Mouse (Mus musculus): ENCODE data around the gene Olfr893.
"Not testable (repeated sequence)": the region's sequence is repeated elsewhere in the genome, so short reads cannot be mapped to it uniquely, and the experiment has no call there.

Olfr893 gene

DNA sequence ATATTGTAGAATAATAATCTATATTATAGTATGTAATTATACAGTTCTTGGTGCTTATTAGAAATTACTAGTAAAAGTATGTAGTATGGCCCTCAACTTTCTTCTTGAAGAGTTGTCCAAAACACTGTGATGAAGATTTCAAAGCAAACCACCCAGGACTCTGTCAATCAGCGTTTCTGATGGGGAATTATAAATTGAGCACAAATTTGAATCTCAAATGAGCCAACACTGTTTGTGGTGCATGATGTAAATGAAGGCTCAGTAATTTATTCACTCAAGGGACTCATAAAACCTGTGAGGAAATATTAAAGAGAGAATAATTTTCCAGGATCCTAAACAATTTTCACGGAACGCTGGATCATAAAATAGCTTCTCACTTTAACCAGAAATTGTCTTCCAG, at the start of gene Olfr893:
Gene Olfr893 (plus strand): TSS at position 301 of the 400 bp plus-strand sequence.
- no peak for DNase-seq (ENCODE audit: low spot score)

DNA sequence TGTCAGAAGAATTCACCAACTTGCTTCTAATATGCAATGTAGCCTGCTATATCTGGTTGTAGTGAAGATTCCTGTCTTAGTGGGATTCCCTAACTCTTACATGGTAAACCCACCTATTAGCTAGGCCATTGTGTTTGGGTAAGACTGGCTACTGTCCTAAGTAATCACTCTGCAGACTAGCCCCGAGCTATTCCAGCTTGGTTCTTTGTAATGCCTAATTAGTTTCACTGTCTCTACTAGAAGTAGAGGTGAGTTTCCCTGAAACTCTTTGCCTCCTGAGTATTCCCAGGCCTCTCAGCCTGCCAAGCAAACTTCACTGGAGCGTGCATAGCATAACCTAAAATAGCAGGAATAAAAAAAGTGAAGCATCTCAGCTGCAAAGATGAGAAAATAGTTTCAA, 39.8 kb upstream of the Olfr893 start:
- DNase-seq (ENCODE audit: low spot score) = not testable (repeated sequence)

DNA sequence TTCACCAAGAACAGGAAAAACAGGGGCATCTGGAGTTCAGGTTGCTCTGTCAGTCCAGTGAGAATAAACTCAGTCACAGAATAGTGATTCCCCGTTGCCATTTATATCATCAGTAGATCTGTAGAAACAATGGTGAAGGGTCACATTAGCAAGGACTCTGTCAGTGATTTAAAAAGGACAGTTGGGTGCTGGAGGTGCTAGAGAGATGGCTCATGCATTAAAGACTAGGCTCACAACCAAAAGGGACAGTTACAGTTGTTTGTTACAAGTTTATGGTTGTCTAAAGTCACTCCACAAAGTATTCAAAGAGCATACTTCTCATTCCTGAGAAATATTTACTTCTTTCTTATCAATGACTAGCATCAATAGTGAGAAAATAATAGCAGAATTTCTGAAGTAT, 27.4 kb upstream of the Olfr893 start, which contains the start of gene Olfr891:
Gene Olfr891 (minus strand): TSS at position 101 of the 400 bp plus-strand sequence.
- no peak for DNase-seq (ENCODE audit: low spot score)

DNA sequence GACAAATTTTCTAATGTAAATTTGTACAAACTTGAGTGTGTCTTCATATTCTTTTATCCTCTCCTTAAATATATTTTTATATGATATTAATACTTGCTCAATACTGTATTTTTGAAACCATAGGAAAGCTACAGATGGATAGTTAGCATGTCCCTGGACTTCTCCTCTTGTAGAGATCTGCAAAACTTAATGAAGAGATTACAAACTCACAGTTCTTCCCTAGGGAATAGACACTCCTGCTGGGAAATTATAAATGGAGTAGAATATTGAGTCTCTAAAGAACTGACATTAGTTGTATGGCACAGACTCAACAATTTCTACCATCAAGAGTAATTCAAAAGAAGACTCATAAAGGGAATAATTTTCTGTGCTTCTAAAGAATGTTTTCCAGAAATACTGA, 9.6 kb downstream of the Olfr893 start, which contains the start of gene Olfr894:
Gene Olfr894 (plus strand): TSS at position 301 of the 400 bp plus-strand sequence.
- DNase-seq (ENCODE audit: low spot score) = no peak

DNA sequence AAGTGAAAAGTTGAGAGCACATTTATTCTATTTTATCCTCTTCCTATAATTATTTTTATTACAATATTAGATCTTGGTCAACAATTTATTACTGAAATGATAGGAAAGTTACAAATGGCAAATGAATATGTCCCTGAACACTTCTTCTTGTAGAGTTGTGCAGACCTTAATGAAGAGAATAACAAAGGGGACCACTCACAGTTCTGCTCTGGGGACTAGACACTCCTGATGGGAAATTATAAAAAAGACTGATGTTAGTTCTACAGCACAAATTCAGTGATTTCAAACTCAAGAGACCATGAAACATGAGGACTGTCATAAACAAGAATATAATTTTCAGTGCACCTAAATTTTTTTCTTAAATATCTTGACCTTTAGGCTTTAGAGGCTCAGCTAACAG, 44.3 kb downstream of the Olfr893 start, which contains the start of gene Olfr143:
Gene Olfr143 (plus strand): TSS at position 301 of the 400 bp plus-strand sequence.
- DNase-seq (ENCODE audit: low spot score) = no peak
